Mouse (Mus musculus) liver, adult 2 months (tissue): ENCODE data around the gene Pemt. TPM values are rescaled to one million over a fixed set of nuclear protein-coding genes. Genes with fewer than 3 reads are reported as not detected.
A peak's percentile ranks its signal among the peaks of the same experiment; 100 is the strongest.

Source experiments
- DNase-seq: peaks from one replicate; pipeline ENCODE4 v3.0.0-alpha.2; 2011; ENCODE audit warnings: low read depth, low spot score; ENCODE audit errors: extremely low read depth
- H3K27ac ChIP-seq: fragments of 200-500 bp; replicated peaks from 2 replicates; pipeline ENCODE4 v1.5.1; 2012; ENCODE audit warnings: low read depth, mild to moderate bottlenecking, control low read depth, inconsistent platforms, low read length; ENCODE audit not compliant: insufficient read depth
- H3K27me3 ChIP-seq: fragments of 200-500 bp; 2 replicates; pipeline ENCODE4 v1.6.1; 2012; ENCODE audit warnings: mild to moderate bottlenecking, moderate library complexity, low read length, inconsistent platforms; ENCODE audit not compliant: control insufficient read depth, insufficient read depth
- H3K36me3 ChIP-seq: fragments of 200-500 bp; 2 replicates; pipeline ENCODE4 v1.6.1; 2012; ENCODE audit warnings: low read length, inconsistent platforms; ENCODE audit not compliant: control insufficient read depth, insufficient read depth
- H3K4me1 ChIP-seq: fragments of 200-500 bp; 2 replicates; pipeline ENCODE4 v1.6.1; 2011; ENCODE audit warnings: low read length; ENCODE audit not compliant: control insufficient read depth, insufficient read depth
- H3K4me3 ChIP-seq: fragments of 200-500 bp; 2 replicates; pipeline ENCODE4 v1.5.1; 2011; ENCODE audit warnings: low read depth, mild to moderate bottlenecking, control low read depth, low read length, moderate library complexity; ENCODE audit not compliant: insufficient read depth
- H3K79me2 ChIP-seq: fragments of 200-500 bp; 2 replicates; pipeline ENCODE4 v1.6.1; 2012; ENCODE audit warnings: inconsistent platforms, mild to moderate bottlenecking, low read length, moderate library complexity; ENCODE audit not compliant: control insufficient read depth, insufficient read depth
- H3K9ac ChIP-seq: fragments of 200-500 bp; 2 replicates; pipeline ENCODE4 v1.6.1; 2012; ENCODE audit warnings: low read depth, mild to moderate bottlenecking, control low read depth, inconsistent platforms, low read length
- CTCF ChIP-seq: fragments of 200-500 bp; IDR thresholded peaks from 2 replicates; pipeline ENCODE4 v1.5.1; 2011; ENCODE audit warnings: low read depth, low read length, control low read depth
- POLR2A ChIP-seq: fragments of 200-500 bp; IDR thresholded peaks from 2 replicates; pipeline ENCODE4 v1.6.1; 2011; ENCODE audit warnings: low read length, control low read depth; ENCODE audit not compliant: insufficient read depth; ENCODE audit errors: extremely low read depth
- WGBS: fragments of 180-500 bp; shearing (Covaris S2); methylation state at CpG from one replicate; pipeline ENCODE4 v1.1.7; 2018; 5-methylcytosine and 5-hydroxymethylcytosine counted together
- polyA plus RNA-seq: library from polyadenylated mRNA; depleted of rRNA; stranded (reverse); fragments of >200 nt; gene quantifications from 2 replicates; pipeline ENCODE4 v1.2.3, GENCODE M21; 2012
- total RNA-seq: library from RNA; depleted of rRNA; stranded (reverse); fragments of >200 nt; gene quantifications from 2 replicates; pipeline ENCODE4 v1.2.3, GENCODE M21; 2014

Gene Pemt
- total and polyA plus RNA-seq, 2 experiments = 432 to 1,369 TPM

DNA sequence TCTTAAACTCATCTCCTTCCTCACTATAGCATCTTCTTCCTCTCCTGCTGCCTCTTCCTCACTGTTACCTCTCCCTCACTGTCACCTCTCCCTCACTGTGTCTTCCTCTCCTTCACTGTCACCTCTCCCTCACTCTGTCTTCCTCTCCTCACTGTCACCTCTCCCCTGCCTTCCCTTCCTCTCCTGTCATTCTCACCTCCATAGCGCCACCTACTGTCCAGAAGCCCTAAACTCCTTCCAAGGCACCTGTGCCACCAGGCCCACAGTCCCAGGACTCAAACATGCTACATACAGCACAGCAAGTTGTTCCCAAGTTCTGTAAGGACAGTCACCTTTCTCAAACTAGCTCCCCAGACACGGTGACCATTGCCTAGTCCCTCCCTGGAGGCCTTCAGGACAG is 19.0 kb downstream of the Pemt start:
- Histone ChIP-seq H3K27me3 (no peaks in the 10 kb centered on the region), H3K4me1 (peaks cover 20% of the 10 kb centered on the region), H3K9ac (peak overlapping the region; percentile 14), H3K4me3 (no peak overlapping the region), H3K27ac (peak overlapping the region; percentile 64), H3K36me3 (no peaks in the 10 kb centered on the region; the same call in 1 of the 2 replicates), H3K79me2 (peaks cover 49% of the 10 kb centered on the region)
- TF ChIP-seq CTCF = peak; percentile 82
- no peak for TF ChIP-seq POLR2A
- peak; percentile 55 for DNase-seq
- 8% methylated on average over 2 of the region's 2 CpGs for WGBS

DNA sequence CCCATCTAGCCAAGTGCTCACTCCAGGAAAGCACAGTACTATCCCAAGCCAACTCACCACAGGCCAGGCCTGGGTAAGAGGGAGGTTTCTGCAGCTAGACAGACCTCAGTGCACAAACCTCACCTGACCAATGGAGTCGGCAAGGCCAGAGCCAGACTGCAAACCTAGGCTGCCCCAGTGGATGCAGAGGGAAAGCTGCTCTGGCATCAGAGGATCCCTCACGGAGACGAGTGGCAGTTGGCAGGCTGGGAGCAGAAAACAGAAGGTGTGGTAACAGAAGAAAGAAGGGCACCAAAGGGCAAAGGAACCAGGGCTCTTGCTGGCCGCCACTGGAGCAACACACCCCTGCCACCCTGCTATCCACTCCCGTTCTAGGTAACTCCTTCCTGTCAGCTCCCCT is 20.1 kb downstream of the Pemt start:
- no peak overlapping the region for H3K4me3 ChIP-seq
- 32% methylated on average over 5 of the region's 5 CpGs for WGBS
- no peaks in the 10 kb centered on the region; the same call in 1 of the 2 replicates for H3K36me3 ChIP-seq
- no peak overlapping the region for H3K9ac ChIP-seq
- H3K79me2 ChIP-seq = peaks cover 52% of the 10 kb centered on the region
- H3K4me1 ChIP-seq = peaks cover 20% of the 10 kb centered on the region
- H3K27me3 ChIP-seq = no peaks in the 10 kb centered on the region
- no peak for DNase-seq
- no peak overlapping the region for H3K27ac ChIP-seq
- TF ChIP-seq POLR2A = no peak
- no peak for TF ChIP-seq CTCF

DNA sequence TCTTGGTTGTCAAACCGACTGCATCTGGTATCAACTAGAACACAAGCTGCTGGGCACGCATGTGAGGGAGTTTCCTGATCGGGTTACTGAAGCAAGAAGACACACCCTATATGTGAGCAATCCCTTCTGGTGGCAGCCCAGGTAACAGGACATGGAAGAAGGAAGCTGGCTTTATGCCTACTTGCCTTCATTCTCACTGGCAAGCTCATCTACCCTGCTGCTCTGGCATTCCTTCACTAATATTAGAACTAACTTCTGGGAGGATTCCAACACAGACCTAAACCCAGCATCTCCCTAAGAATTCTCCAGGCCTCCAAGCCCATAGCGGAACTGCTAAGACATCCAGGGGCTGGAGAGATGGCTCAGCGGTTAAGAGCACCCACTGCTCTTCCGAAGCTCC is 25.1 kb downstream of the Pemt start:
- H3K27me3 ChIP-seq = no peaks in the 10 kb centered on the region
- no peak overlapping the region for H3K4me3 ChIP-seq
- TF ChIP-seq CTCF (no peak), POLR2A (no peak)
- WGBS = 92% methylated on average over 6 of the region's 6 CpGs
- peaks cover 60% of the 10 kb centered on the region for H3K79me2 ChIP-seq
- peaks cover 7% of the 10 kb centered on the region for H3K4me1 ChIP-seq
- H3K36me3 ChIP-seq = no peaks in the 10 kb centered on the region
- no peak overlapping the region for H3K9ac ChIP-seq
- no peak for DNase-seq
- no peak overlapping the region for H3K27ac ChIP-seq

DNA sequence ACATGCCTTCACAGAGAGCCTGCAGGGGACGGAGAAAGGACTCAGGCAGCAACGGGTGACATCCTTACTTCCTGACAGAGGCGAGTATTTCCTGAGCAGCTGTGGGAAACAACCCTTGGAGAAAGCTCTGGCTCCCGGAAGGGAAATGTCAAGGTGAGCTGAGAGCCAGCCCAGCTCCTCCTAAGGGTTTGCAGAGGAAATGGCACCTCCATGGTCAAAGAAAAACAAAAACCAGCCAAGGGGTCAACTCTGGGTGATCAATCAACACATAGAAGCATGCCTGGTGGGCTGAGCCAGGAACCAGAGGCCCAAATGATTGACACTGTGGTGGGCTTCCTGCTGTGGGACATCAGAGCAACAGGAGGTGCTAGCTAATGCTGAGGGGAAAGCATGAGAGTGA is 29.6 kb downstream of the Pemt start:
- no peaks in the 10 kb centered on the region for H3K27me3 ChIP-seq
- no peak overlapping the region for H3K9ac ChIP-seq
- H3K79me2 ChIP-seq = peaks cover 41% of the 10 kb centered on the region
- TF ChIP-seq POLR2A = no peak
- TF ChIP-seq CTCF = no peak
- WGBS = 66% methylated on average over 4 of the region's 4 CpGs
- no peaks in the 10 kb centered on the region for H3K36me3 ChIP-seq
- H3K4me3 ChIP-seq = no peak overlapping the region
- no peak for DNase-seq
- no peak overlapping the region for H3K27ac ChIP-seq
- peaks cover 20% of the 10 kb centered on the region for H3K4me1 ChIP-seq

DNA sequence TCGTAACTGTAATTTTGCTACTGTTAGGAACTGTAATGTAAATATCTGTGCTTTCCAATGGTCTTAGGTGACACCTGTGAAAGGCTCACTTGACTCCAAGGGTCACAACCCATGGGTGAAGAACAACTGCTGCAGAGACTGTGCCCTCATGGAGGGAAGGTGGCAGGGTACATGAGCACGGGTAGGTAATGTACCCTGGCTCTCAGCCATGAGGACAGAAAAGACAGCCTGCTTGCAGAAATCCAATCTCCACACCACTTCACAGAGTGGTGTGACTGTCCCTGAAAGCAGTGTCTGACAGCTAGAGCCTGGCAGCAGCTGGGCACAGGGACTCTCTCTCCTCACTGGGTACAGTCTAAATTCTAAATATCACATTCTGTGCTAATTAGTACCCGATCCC is 34.8 kb downstream of the Pemt start:
- no peak overlapping the region for H3K4me3 ChIP-seq
- DNase-seq = peak; percentile 61
- no peaks in the 10 kb centered on the region for H3K27me3 ChIP-seq
- H3K9ac ChIP-seq = no peak overlapping the region
- H3K4me1 ChIP-seq = peaks cover 16% of the 10 kb centered on the region; the same call in 1 of the 2 replicates
- H3K79me2 ChIP-seq = peaks cover 40% of the 10 kb centered on the region
- WGBS = 61% methylated on average over 3 of the region's 3 CpGs
- TF ChIP-seq POLR2A = no peak
- no peak for TF ChIP-seq CTCF
- peaks cover 2% of the 10 kb centered on the region; the same call in 1 of the 2 replicates for H3K36me3 ChIP-seq
- H3K27ac ChIP-seq = no peak overlapping the region

DNA sequence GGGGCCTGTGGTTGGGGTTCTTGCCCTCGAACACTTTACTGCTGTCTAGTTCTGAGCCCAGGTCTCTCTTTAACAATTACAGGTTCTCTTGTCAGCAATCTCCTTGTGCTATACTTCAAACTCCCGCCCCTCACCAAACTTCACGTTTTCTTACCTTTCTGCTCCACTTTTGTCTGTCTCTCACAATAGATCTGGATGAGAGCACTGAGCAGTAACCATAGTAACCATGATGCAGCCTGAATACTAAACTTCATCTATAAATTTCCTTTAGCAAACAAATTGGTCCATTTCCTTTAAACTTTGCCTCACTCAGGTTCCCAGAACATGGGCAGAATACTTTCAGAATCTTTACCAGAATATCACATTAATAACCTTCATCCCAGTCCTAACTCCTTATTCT is 36.8 kb downstream of the Pemt start:
- H3K9ac ChIP-seq = no peak overlapping the region
- no peak overlapping the region for H3K4me3 ChIP-seq
- 90% methylated on average over 3 of the region's 3 CpGs for WGBS
- no peak for DNase-seq
- no peak overlapping the region for H3K27ac ChIP-seq
- TF ChIP-seq POLR2A = no peak
- TF ChIP-seq CTCF = no peak
- peaks cover 33% of the 10 kb centered on the region for H3K79me2 ChIP-seq
- H3K27me3 ChIP-seq = no peaks in the 10 kb centered on the region
- peaks cover 2% of the 10 kb centered on the region; the same call in 1 of the 2 replicates for H3K36me3 ChIP-seq
- peaks cover 6% of the 10 kb centered on the region; the same call in 1 of the 2 replicates for H3K4me1 ChIP-seq
